Mouse (Mus musculus) telencephalon, adult 2 months (tissue): ENCODE results near the gene H1fnt.

Experiments
- DNase-seq: peaks from one replicate; pipeline ENCODE4 v3.0.0-alpha.2; 2011; ENCODE audit warnings: low read depth, low spot score

The H1fnt gene

DNA sequence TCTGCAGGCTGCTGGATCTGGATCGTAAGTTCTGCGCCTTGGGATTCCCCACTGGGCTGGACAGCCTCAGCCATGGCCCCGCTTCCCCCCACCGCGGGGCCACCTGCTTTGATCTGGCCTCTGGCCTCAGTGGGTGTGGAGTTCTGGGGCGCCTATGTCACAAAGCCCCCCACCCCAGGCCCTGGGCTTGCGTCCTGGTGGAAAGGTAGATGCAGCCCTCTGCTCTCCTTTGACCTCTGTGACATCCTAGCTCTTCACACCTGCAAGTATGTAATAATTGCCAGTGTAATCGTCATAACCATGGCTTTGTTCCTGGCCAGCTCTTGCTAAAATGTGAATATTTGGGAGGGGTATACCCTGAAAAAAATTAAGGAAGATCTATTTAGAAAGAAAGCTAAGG is at the start of gene H1fnt:
TSS of gene H1fnt (minus strand) at position 101 of the 400 bp plus-strand sequence.
- no peak for DNase-seq

DNA sequence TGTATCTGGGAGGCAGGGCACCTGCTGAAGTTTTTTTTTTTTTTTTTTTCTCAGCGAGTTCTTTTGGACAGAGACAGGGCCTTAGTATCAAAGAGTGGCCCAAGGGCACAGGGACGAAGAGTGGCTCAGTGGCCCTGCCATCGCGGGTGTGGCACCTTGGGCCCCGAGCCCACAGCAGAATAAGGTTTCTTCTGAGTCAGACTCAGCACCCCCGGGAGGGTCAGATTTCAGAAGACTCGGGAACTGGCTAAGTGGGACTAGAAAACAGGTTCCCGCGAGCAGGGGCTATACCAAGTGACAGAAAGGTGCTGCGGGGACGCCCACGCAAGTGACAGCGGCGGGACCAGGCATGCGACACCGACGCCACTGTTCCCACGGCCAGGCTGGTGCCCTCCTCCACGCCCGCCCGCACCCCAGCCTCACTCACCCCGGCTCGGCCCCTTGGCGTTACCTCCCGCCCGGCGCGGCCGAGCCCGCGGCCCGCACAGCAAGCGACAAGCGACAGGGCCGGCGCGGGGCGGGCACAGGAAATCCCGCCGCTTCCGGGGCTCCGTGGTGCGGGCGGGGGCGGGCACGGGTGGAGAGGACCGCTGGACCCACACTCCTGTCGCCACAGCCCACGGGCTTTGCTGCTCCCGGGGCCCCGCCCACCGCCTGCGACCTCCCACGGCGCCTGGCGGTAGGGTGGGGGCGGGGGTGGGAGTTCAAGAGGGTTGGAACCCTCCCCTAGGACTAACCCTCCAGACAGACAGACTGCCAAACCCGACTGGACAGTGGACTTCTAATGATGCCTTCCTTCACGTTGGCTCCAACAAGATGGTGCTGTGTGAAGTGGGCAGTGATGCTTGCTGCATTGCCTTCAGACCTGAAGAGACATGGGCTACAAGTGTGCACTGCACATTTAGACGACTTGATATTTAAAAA is 38.8 kb upstream of the H1fnt start, which contains the start of gene Zfp641:
TSS of gene Zfp641 (minus strand) at position 534 of the 924 bp plus-strand sequence.
- no peak for DNase-seq

GRCm38 (mm10) chr15:98293651-98294050 is 36.6 kb upstream of the H1fnt start:
- no peak for DNase-seq

DNA sequence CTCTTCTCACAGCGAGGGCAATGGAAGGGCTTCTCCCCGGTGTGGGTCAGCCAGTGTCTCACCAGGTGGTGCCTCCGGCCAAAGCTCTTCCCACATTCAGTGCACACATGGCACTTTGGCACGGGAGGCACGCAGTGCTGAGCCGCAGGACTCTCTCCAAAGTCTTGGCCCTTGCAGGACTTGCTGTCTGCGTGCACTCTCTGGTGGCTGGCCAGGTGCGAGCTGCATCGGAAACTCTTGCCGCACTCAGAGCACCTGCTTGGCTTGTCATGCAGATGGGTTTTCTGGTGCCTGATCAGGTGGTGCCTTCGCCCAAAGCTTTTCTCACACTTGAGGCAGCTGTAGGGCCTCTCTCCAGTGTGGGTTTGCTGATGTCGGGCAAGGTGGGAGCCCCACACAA is 31.5 kb upstream of the H1fnt start:
- DNase-seq: no peak

- DNase-seq: no peak
Measured at GRCm38 (mm10) chr15:98286418-98286817, 29.3 kb upstream of the H1fnt start.

DNA sequence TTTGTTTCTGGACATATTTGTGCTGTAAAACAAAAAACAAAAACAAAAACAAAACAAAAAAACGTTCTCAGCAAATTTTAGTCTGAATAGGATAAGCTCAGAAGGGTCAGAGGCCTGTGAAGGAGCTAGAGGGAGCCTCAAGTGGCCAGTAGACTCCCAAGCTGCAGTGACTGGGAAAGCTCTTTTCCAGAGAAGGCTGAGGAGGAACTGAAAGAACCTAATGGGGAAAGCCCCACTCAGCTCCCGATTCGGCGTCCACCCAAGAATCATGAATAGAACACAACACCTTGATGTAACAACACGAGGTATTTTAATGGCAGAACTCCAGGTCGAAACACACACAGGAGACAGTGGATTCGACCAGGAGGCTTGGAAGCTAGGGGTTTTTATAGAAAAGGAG is 683 bp upstream of the H1fnt start:
- no peak for DNase-seq

DNA sequence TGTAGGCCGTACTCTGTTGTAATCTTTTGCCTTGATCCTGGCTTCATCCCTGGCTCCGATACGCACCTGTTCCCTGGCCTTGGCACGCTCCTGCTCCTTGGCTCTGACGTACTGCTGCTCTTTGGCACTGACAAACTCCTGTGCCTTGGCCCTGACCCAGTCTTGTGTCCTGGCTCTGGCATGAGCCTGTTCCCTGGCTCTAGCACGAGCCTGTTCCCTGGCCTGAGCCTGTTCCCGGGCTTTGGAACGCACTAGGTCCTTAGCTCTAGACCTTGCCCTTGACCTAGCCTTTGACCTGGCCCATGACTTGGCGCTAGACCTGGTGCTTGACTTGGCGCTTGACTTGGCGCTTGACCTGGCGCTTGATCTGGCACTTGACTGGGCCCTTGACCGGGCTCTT is 822 bp downstream of the H1fnt start:
- DNase-seq: no peak

DNA sequence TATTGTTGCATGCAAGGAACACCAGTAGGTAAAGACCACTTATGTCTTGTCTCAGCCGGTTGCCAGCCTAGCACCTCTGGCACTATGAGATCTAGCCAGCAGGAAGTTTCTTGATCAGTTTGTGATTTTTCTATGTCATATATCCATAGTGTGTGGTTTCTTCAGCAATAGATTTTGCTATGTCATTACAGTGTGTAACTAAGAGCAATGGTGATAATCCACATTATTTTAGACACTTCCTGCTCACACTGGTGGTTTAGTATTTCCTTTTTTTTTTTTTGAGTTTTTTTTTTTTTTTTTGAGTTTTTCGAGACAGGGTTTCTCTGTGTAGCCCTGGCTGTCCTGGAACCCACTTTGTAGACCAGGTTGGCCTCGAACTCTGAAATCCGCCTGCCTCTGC is 21.7 kb downstream of the H1fnt start:
- DNase-seq: no peak

DNA sequence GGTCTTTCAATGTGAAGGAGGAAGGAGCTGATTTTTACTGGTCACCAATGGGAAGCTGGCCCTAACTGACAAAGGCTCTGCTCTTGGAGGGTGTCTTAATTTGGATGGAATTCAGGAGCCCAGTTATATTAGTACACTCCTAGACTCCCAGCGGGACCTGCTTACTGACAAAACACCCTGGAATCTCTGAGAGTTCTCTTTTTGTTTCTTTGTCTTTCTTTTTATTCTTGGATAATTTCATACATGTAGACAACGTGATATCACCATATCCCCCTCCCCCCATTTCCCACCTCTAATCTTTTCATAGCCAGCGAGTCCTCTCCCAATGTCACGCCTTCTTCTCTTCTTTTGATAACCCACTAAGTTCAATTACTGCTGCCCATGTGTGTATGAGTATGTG is 22.7 kb downstream of the H1fnt start, which contains the start of gene Olfr286:
TSS of gene Olfr286 (minus strand) at position 101 of the 400 bp plus-strand sequence.
- no peak for DNase-seq

GRCm38 (mm10) chr15:98226096-98226495 is 31.0 kb downstream of the H1fnt start:
- no peak for DNase-seq

DNA sequence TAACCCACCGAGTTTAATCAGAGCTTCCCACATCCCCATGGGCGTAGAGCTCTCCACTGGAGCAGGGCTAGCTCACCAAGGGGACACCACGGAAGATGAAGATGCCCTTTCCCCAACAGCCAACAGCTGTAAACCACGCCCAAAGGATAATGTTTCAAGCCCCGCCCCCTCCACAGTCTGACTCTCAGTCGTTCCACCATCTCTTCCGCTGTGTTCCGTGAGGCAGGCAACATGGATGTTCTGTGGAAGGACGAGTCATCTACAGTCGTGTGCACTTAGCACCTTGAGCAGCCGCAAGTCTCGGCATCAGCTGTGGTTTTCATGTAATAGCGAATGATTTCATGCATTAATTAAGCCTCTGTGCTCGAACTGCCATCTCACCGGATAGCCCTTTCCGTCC is 31.5 kb downstream of the H1fnt start:
- no peak for DNase-seq

- DNase-seq: no peak
Measured at GRCm38 (mm10) chr15:98222377-98222776, 34.7 kb downstream of the H1fnt start.

GRCm38 (mm10) chr15:98220877-98221276 is 36.2 kb downstream of the H1fnt start, which contains the start of the genes Gm44579 and Olfr287:
Gene Gm44579 (minus strand): TSS chr15:98220977.
Gene Olfr287 (minus strand): TSS chr15:98221056.
- DNase-seq: no peak

- DNase-seq: no peak
Measured at GRCm38 (mm10) chr15:98214130-98214529, 43.0 kb downstream of the H1fnt start.

- no peak for DNase-seq
Measured at GRCm38 (mm10) chr15:98213336-98213870, 43.7 kb downstream of the H1fnt start.

GRCm38 (mm10) chr15:98209676-98210075 is 47.4 kb downstream of the H1fnt start:
- DNase-seq: no peak
